Mouse (Mus musculus) left cerebral cortex, adult 18-20 months (tissue): ENCODE data around the gene Ifi35. TPM values are rescaled to one million over a fixed set of nuclear protein-coding genes. Genes with fewer than 3 reads are reported as not detected.
"Not testable (repeated sequence)": the region's sequence is repeated elsewhere in the genome, so short reads cannot be mapped to it uniquely, and the experiment has no call there.

Source experiments
- DNase-seq, 2 experiments: peaks; one replicate each; pipeline ENCODE4 v3.0.0; 2021 to 2022; ENCODE audit warnings: low spot score in 2 of 2, mixed read lengths in 1 of 2
- total RNA-seq, 2 experiments: library from RNA; stranded (reverse); gene quantifications; 2 replicates each; pipeline ENCODE4 v1.2.3; 2021

The Ifi35 gene
- total RNA-seq, 2 experiments from 2014 or later: 2.6 to 3.2 TPM

DNA sequence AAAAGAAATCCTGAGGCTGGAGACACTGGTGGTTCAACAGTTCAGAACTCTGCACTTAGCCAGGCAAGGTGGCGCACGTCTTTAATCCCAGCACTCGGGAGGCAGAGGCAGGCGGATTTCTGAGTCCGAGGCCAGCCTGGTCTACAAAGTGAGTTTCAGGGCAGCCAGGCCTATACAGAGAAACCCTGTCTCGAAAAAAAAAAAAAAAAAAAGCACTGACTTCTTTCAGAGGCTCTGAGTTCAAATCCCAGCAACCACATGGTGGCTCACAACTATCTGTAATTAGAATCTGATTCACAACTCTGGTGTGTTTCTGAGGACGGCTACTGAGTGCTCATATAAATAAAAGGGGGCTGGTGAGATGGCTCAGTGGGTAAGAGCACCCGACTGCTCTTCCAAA is 1.3 kb upstream of the Ifi35 start:
- not testable (repeated sequence) for DNase-seq

DNA sequence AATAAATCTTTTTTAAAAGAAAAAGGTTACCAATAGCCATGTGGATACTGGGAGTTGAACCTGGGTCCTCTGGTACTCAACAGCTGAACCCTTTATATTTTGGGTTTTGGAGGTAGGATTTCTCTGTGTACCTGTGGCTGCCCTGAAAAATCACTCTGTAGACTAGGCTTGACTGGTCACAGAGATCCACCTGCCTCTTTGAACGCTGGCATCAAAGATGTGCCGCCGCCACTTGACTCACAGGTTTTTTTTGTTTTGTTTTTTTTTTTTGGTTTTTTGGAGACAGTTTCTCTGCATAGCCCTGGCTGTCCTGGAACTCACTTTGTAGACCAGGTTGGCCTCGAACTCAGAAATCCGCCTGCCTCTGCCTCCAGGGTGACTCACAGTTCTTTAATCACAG is 421 bp upstream of the Ifi35 start:
- DNase-seq: no peak

DNA sequence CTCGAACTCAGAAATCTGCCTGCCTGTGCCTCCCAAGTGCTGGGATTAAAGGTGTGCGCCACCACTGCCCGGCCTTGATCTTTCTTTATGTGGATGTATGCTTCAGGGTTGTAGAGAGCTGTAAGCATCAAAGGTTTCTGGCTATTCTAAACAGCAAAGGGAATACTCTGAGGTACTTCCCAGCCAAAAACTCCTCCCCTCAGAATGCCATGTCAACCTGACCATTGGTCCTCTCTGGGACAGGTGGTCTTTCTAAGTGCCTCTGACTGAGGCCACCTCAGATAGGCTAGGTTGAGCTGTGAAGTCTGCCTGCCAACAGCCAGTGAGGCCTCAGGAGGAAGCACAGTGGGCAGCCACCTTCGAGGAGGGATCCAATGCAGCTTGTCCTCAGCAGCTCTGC is 692 bp downstream of the Ifi35 start:
- DNase-seq: no peak

DNA sequence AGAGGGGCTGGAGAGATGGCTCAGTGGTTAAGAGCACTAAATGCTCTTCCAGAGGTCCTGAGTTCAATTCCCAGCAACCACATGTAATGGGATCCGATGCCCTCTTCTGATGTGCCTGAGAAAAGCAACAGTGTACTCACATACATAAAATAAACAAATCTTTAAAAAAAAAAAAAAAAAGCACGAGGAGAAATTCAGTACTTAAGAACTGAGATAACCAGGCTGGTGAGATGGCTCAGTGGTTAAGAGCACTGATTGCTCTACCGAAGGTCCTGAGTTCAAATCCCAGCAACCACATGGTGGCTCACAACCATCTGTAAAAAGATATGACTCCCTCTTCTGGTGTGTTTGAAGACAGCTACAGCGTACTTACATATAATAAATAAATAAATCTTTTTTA is 1.4 kb downstream of the Ifi35 start:
- DNase-seq: not testable (repeated sequence)

DNA sequence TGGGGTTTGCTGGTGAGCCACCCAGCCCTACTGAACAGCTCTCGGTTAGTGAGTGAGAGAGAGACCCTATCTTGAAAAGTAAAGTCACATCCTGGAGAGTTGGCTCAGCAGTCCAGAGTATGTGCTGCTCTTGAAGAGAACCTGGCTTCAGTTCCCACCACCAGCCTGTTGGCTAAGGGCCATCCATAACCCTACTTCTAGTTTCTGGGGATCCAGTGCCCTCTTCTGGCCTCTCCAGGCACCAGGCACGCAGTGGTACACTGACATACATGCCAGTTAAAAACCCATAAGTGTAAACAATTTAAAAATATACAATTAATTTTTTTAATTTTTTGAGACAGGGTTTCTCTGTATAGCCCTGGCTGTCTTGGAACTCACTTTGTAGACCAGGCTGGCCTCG is 2.2 kb downstream of the Ifi35 start:
- no peak for DNase-seq

DNA sequence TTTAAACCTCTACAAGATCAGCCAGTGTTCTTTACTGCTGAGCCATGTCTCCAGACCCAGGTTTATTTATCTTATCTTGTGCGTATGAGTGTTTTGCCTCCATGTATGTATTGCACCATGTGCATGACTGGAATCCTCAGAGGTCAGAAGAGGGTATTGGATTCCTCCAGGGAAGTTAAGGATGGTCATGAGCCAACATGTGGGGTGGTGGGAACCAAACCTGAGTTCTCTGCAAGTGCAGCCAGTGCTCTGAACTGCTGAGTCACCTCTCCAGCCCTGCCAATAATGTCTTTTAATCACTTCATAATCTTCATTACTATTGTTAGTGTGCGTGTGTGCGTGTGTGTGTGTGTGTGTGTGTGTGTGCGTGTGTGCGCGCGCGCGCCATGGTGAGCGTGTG is 3.3 kb downstream of the Ifi35 start:
- no peak for DNase-seq

DNA sequence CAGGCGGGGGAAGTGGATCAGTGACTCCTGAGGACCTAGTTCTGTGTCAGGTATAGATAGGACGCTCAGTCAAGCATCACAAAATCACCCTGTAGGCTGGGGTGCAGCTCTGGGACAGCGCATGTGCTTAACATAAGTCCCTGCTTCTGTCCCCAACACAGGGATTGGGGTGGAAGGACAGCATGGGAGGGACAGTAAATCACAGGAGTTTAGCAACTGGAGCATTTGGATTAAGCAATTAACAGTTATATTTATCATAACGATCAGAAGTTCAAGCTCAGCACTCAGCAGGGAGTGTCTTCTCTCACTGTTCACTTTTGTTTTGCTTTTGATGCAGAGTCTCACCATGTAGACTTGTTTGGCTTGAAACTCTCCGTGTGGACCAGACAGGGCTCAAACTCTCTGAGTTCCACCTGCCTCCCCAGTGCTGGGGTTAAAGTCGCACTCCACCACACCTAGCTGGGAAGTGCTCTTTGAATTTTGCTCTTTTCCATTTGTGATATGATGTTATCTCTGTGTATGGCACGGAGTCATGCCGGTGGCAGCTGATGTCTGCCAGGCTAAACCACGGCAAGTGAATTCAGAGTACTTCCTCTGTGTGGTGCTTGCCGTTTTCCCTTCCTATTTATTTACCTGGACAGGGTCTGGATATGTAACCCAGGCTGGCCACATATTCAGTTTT is 4.0 kb downstream of the Ifi35 start:
- no peak for DNase-seq

DNA sequence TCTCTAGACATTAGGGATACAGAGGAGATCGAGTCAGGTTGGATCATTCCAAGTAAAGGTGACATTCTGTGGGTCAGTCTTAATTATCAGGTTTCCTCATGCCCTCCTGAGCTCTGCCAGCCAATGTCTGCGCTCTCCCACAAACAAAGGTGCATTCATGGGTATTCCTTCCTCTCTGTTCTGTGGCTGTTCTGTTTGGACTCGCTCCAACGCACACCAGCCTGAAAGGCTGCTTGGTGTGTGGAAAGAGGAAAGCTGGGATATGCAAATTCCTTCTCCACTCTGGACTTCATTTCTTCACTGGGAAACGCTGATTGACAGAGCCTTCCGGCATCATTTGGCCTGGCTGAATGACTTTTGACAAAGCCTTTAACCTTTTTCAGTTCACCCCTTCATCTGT is 6.5 kb downstream of the Ifi35 start:
- DNase-seq: no peak

DNA sequence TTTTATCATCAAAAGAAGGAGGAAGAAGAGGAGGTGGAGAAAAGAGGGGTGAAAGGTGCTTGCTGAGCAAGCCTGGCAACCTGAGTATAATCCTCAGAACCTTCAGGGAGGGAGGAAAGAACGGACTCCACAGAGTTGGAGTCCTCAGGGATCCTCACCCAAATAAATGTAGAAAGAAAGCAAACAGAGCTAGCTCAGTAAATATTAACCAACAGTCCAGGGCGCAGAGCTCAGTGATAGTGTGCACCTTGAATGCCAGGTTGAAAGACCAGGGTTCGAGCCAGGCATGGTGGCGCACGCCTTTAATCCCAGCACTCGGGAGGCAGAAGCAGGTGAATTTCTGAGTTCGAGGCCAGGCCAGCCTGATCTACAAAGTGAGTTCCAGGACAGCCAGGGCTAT is 7.4 kb downstream of the Ifi35 start:
- no peak for DNase-seq

DNA sequence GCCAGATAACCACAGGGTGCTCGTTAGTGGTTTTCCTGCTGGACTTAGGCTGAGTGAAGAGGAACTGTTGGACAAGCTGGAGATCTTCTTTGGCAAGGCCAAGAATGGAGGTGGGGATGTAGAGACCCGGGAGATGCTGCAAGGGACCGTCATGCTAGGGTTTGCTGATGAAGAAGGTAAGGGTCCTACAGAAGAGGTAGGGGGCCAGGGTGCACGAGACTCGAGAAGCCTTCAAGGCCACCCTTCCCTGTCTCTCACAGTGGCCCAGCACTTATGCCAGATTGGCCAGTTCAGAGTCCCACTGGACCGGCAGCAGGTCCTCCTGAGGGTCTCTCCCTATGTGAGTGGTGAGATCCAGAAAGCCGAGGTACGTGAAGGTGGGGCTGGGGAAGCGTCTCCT is 9.4 kb downstream of the Ifi35 start:
- no peak for DNase-seq

DNA sequence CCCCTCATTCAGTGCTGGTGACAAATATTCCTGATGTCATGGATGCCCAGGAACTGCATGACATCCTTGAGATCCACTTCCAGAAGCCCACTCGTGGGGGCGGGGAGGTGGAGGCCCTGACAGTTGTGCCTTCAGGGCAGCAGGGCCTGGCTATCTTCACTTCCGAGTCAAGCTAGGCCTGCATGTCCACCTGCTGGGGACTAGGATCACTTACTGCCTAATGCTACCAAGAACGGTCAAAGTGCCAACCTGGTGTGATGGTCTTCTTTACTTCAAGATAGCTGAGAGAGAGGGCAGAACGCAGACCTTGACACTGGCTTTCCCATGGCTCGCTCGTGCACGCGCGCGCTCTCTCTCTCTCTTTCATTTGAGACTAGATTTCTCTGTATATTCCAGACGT is 10.0 kb downstream of the Ifi35 start:
- no peak for DNase-seq

DNA sequence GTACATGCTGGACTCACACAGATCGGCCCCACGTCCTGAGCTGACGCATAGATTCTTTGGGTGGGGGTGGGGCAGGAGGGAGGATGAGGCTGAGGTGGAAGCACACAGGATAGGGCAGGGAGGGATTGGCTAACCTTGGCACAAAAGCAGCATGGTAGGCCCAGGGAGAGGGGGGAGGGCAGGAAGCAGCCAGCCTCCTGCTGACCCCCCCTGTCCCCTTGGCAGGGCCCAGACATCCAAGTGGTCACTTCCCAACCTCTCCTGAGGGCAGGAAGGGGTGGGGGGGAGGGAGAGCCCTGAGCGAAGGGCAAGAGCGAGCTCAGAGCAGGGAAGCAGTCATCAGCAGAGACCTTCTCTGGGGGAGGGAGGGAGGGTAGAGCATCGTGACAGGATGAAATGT is 11.5 kb downstream of the Ifi35 start:
- DNase-seq: no peak

DNA sequence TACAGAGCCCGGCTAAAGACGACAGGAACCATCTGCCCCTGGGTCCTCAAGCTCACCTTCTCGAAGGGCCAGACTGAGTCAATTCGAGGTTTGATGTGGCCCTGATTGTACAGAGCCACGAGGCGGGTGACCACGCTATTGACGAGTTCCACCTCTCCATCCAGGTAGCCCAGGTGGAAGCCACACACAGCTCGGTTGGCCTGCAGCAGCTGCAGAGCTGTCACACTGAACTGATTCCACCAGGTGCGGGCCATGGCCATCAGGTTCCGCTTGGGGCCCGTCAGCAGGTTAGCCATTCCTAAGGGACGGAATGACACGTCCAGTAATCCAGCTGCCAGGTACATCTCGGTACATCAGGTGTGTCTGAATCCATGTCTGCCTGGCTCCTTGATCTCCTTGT is 12.1 kb downstream of the Ifi35 start:
- no peak for DNase-seq

DNA sequence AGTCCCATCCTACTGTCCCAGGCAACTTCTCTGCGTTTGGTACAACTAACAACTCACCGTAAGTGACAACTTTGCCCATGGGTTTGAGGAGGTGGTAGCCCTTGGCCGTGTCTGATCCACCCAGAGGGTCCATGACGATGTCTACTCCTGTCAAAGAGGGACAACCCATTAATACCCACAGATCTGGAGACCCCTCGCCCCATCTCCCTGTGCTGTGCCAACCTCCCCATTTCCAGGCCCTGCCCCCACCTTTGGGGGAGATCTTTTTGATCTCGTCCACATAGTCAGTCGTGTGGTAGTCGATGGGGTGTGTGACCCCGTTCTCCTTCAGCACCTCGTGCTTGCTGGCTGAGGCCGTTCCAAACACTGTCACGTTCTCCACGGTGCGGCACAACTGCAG is 13.9 kb downstream of the Ifi35 start:
- no peak for DNase-seq

DNA sequence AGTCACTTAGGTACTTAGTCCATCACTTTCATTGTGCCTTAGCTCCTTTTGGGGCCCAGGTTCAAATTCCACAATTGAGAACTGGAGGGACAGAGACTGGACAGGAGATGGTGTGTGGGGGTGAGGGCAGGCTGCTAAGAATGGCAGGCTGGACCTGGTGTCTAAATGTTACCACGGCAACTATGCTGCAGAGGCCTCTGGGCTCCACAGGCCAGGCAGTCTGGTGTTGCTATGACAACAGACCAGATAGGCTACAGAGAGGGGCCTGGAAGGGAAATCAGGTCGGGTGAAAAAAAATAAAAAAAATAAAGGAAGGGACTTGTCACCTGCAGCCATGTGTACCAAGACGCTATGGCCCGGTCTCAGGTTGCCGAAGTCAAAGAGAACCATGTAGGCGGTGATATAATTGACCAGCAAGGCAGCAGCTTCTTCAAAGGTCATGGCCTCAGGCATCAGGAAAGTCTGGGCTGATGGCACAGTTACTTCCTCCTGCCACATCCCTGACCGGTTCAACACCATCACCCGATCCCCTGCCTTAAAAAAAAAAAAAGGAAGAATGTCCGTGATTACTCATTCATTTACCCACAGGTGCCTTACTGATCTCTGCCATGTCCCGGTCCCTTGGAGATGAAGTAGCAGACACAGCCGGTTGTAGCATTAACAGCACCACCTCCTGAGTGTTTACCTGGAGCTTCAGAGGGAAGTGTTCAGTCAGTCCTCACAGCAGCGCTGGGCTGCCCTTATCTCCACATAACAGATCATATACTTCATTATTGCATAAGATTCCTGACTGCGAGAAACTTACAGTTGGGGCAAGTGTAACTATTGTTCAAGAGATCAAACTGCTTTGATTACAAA is 14.6 kb downstream of the Ifi35 start:
- DNase-seq: no peak

DNA sequence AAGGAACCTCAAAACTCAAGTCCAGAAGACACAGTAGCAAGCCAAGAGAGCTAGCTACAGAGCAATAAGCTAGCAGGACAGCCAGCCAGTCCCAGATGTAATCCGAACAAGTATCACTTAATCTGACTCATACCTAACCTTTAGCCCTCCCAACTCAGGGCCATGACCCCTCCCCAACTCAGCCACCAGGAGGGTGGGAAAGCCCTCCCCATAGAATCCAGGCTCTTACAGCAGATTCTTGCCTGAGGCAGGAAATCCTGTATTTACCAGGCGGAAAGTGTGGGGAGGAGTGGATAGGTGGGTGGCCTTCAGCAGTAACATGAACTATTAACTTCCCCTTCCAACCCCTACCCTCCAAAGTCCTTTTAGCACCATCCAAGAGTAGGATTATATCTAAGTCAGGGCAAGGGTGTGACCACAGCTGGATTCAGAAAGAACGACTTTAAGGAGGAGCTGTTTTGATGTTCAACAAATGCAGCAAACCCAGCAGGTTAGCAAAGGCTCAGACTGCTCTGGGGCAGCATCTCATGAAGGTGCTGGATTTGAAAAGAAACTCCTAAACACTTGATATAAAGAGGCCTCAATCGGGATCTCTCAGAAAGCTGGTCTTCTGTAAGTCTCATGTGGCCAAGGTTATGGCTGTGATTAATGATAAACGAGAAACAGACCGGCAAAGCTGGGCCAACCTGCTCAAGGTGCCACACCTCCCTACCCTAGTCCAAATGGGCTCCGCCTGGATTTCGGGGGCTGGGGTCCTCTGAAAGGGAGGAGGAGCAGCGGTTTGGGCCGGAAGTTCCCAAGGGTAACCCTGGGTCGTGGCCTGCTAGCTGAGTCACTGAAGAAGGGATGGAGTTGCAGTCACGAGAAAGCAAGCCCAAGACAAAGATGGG is 16.2 kb downstream of the Ifi35 start, which contains the start of gene Rnd2:
Gene Rnd2 (plus strand): TSS at position 789 of the 890 bp plus-strand sequence.
- DNase-seq: no peak

DNA sequence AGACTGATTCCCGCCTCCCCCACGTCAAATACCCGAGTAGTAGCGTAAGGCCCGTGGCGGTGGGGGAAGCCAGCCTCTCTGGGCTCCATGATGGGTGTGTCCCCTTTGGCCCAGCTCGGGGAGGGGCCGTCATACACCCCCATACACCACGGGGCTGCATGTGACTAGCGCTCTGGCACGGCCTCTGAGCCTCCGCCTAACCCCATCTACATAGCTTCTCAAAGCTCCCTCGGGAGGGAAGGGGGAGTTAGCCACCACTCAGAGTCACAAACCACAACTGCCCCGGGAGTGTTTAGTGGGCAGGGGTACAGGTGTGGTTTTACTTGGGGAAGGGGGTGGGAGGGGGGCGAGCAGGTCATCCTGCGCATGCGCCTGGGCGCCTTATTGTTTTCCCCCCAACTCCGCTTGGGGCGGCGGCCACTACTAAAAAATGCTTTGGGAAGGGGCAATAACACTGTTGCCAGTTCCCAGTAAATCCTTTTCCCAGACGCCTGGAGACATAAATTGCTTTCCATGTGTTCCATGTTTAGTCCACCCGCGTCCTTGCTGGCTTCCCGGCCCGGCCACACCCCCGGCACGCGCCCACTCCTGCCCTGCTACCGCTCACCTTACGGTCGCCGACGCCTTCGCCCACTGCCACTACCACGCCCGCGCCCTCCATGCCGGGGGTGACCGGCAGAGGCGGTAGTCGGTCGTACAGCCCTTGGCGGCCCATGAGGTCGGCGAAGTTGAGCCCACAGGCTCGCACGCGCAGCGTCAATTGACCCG is 17.1 kb downstream of the Ifi35 start:
- peak in 1 of 2 experiments; percentile 24 for DNase-seq

DNA sequence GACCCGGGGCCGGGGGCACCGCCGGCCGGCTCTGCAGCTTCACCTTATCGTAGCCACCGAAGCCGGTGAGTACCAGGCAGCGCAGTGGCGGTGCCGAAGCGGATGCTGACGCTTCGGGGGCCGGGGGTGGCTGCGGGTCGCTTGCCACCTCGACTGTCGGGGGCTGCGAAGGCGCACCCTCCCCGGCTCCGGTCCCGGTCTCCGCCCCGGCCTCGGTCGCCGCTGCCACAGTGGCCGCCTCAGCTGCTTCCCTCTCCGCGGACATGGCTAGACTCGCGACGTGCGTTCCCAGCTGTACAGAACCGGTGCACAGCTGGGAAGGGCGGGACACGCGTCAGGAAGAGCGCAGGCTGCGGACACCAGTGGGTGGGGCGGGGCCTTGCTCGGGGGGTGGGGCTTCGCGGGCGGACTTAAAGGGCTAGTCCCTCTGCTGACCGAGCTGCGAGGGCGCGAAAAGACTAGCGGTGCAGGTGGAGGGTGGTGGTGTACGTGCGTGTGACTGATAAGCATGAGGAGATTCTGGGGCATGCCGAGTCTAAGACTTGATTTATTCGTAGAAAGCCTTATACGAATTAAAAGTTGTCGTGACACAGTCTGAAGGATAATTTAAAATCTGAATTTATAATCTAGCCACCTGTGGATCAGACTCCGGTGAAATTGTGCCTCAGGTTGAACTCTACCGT is 17.8 kb downstream of the Ifi35 start, which contains the start of gene Vat1:
Gene Vat1 (minus strand): TSS at position 362 of the 683 bp plus-strand sequence.
- DNase-seq: peak; percentile 48 to 67

DNA sequence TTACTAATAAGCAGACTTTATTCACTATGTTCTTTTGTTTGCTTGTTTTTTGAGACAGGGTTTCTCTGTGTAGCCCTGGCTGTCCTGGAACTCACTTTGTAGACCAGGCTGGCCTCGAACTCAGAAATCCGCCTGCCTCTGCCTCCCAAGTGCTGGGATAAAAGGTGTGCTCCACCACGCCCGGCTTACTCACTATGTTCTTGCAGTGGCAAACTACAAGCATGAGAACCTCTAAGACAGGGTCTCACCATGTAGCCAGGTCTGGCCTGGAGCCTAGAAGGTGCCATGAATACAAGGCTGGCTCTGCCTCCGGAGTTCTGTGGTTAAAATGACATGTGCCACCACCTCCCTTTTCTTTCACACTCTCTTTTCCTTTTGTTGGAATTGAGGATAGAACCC is 18.3 kb downstream of the Ifi35 start:
- DNase-seq: not testable (repeated sequence)
